Mouse (Mus musculus) retina, postnatal 7 days (tissue): Measurements from ENCODE around the gene 5430427O19Rik.

Experiments used
- DNase-seq: peaks from one replicate; pipeline ENCODE4 v3.0.0-alpha.2; 2012; ENCODE audit warnings: low read depth, low spot score

Gene 5430427O19Rik

GRCm38 (mm10) chrX:85869914-85870483 lies at the start of gene 5430427O19Rik:
5430427O19Rik (plus strand) TSS chrX:85870354.
- DNase-seq, result no peak

- DNase-seq, result no peak
Measured at GRCm38 (mm10) chrX:85827719-85828453, 42.3 kb upstream of the 5430427O19Rik start.

DNA sequence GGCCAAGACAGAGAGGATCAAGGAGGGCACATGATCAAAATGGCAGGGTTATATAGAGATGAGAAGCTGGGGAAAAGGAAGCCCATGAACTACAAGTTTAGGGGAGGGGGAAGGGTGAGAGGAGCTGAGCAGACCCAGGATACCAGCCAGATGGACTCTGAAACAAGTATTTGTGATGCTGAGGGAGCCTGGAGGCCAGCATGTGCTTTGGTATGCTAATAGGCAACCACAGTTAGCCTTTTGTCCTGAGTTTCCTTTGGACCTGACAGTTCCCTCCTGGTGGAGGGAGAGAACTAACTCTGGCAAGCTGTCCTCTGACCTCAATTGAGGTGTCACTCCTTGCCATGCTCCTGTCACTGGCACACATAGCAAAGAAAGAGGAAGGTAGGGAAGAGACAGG lies 41.2 kb upstream of the 5430427O19Rik start:
- no peak for DNase-seq

- DNase-seq, result no peak
Measured at GRCm38 (mm10) chrX:85839174-85839573, 31.0 kb upstream of the 5430427O19Rik start.

- no peak for DNase-seq
Measured at GRCm38 (mm10) chrX:85855938-85856337, 14.2 kb upstream of the 5430427O19Rik start.

DNA sequence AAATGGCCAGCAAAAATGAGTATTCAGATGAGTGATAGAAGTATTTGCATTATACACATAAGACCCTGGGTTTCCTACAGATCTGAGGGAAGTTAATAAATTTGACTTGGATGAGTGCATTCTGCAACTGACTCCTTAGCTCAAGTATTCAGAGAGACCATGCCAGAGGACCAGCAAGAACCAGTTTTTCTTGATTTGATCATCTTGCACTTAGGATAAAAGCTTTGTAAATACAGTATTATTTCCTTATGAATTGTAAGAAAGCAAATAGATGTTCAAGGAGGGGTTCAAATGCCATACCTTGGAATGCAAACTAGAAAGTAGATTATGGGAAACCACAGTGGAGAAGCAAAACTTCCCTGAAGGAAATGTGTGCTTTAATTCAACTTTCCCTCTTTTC lies 13.0 kb upstream of the 5430427O19Rik start:
- DNase-seq, result no peak

GRCm38 (mm10) chrX:85868079-85868478 lies 2.1 kb upstream of the 5430427O19Rik start:
- DNase-seq, result no peak

DNA sequence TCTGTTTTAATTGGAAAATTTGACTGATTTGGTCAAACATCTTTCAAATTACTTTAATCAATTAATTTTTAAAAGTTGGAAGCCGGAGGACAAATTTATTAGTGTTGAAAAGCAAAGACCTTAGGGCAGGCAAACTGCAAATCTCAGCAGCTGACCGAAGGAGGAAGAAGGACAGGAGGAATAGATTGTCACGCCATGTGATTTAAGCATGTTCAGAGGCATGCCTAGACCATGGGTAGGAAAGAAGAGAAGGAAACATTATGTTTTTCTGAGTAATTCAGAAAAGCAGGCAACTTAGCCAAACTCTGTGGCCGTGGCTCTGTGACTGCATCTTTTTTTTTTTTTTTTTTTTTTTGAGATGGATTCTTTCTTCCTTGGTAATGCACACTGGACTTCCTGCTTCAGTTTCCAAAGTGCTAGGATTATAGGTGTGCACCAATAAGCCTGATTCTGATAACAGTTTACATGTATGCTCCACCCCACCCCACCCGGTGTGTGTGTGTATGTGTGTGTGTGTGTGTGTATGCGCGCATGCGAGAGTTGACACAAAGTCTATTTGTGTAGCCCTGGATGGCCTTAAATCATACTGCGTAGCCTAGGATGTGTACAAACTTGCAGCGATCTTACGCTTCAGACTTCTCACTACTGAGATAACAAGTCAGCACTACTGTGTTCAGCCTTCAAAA lies 1.4 kb downstream of the 5430427O19Rik start:
- no peak for DNase-seq

DNA sequence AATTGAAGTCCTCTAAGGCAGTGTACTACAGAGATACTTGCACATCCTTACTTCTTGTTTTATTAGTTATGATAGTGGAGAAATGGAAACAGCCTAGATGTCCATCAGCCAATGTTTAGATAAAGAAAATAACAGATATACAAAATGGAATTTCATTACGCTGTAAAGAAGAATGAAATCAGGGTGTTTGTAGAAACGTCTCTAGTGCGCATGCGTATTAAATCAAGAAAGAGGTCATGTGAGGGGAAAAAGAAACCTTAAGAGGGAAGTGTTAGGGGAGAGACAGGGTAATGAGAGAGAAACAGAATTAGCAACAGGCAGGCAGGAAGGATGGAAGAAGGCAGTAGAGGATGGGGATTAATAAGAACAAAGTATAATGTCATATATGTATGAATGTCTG lies 4.2 kb downstream of the 5430427O19Rik start:
- DNase-seq, result no peak

DNA sequence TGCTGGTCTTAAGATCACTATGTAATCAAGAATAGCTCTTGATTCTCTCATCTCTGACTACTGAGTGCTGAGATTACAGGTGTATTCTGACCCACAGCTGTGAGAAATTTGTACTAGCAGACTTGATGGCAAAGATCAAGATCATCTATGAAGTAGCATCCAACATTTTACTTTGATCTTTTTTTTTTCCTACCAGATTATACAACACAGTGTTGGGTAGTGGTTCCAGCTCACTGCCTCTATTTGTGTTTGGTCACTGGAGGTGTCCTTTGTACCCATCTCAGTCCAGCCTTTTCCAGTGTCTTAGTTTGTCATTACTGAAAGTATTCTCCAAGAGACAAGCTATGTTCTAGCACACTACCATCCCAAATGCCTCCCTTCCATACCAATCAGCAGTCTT lies 5.8 kb downstream of the 5430427O19Rik start:
- DNase-seq, result no peak

- no peak for DNase-seq
Measured at GRCm38 (mm10) chrX:85877747-85878146, 7.6 kb downstream of the 5430427O19Rik start.

- DNase-seq, result no peak
Measured at GRCm38 (mm10) chrX:85878293-85878692, 8.1 kb downstream of the 5430427O19Rik start.

- DNase-seq, result no peak
Measured at GRCm38 (mm10) chrX:85879198-85879977, 9.2 kb downstream of the 5430427O19Rik start.

DNA sequence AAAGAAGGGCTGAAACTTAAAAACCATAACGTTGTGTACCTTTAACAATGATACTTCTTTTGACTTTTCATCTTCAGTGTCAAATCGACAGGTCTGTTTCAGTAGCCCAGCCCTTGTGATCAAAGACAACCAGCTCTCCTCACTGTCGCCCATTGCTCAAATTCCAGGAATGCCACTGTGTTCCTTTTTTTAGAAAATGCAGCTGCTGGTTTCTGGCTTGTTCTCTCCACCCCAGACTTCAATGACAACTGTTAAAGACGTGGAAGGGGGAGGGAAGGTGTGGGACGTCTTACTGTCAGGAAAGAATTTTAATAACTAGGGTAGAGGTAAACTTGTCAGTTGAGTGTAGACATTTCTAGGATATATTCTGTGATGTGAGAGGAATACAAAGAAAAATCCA lies 16.5 kb downstream of the 5430427O19Rik start:
- no peak for DNase-seq

DNA sequence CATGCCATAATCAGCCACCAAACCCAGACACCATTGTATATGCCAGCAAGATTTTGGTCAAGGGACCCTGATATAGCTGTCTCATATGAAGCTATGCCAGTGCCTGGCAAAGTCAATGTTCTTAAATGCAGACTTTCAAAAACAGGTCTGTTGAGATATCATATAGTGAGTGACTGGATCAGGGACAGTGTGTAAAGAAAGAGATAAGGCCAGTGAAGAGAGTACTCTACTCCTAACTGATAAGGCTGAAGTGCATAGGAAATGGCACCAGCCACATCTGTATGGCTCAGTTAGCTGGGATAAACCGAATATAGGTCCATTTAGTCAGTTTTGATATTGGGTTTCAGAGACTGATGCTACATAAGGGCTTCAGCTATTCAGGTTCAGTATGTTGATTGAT lies 31.0 kb downstream of the 5430427O19Rik start:
- no peak for DNase-seq

DNA sequence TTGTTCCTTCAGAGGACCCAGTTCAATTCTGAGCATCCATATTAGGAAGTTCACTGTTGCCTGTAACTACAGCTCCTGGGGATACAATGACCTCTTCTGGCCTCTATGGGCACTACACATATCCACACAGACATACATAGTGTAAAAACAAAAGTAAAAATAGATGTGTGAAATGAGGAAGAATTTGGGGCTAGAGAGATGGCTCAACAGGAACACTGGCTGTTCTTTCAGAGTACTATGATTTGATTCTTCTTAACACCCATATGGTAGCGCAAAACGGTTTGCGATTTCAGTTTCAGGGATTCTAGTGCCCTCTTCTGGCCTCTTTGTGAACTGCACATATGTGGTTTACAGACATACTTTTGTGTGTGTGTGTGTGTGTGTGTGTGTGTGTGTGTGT lies 48.9 kb downstream of the 5430427O19Rik start:
- no peak for DNase-seq

- no peak for DNase-seq
Measured at GRCm38 (mm10) chrX:85932991-85933390, 62.8 kb downstream of the 5430427O19Rik start.
